Mouse (Mus musculus) CH12.LX (cell line): ENCODE data around the gene Myl9.

Experiments used
- CHD2 ChIP-seq: IDR thresholded peaks from 2 replicates; pipeline ENCODE4 v1.6.1; 2011; ENCODE audit warnings: low read length, improper control_type of control experiment
- CTCF ChIP-seq, 2 experiments: IDR thresholded peaks in 1 of 2; conservative IDR thresholded peaks in 1 of 2; 2 replicates each; pipeline ENCODE4 v1.5.1; 2011 to 2012; ENCODE audit warnings: low read depth in 2 of 2, low read length in 2 of 2, improper control_type of control experiment in 1 of 2, inconsistent platforms in 1 of 2, mild to moderate bottlenecking in 1 of 2, moderate library complexity in 1 of 2
- JUN ChIP-seq: IDR thresholded peaks from 2 replicates; pipeline ENCODE4 v1.6.1; 2011; ENCODE audit warnings: low read depth, mild to moderate bottlenecking, low read length, improper control_type of control experiment, moderate library complexity; ENCODE audit not compliant: insufficient read depth
- POLR2A ChIP-seq: IDR thresholded peaks from 2 replicates; pipeline ENCODE4 v1.6.1; 2011; ENCODE audit warnings: low read depth, mild to moderate bottlenecking, improper control_type of control experiment, low read length
- SMC3 ChIP-seq: IDR thresholded peaks from 2 replicates; pipeline ENCODE4 v1.6.1; 2011; ENCODE audit warnings: low read depth, low read length, improper control_type of control experiment
- UBTF ChIP-seq: IDR thresholded peaks from 2 replicates; pipeline ENCODE4 v1.6.1; 2012; ENCODE audit warnings: low read depth, mild to moderate bottlenecking, inconsistent platforms, low read length, improper control_type of control experiment, moderate library complexity
- USF2 ChIP-seq: conservative IDR thresholded peaks from 2 replicates; pipeline ENCODE4 v1.6.1; 2011; ENCODE audit warnings: low read depth, low read length, improper control_type of control experiment
- ZKSCAN1 ChIP-seq: IDR thresholded peaks from 2 replicates; pipeline ENCODE4 v1.6.1; 2012; ENCODE audit warnings: low read depth, inconsistent platforms, low read length, improper control_type of control experiment, borderline replicate concordance
- ZMIZ1 ChIP-seq: IDR thresholded peaks from 2 replicates; pipeline ENCODE4 v1.6.1; 2012; ENCODE audit warnings: low read depth, mild to moderate bottlenecking, inconsistent platforms, low read length, improper control_type of control experiment

GRCm38 (mm10) chr2:156736846-156737245, 38.4 kb upstream of the Myl9 start:
- TF ChIP-seq SMC3 (no peak), POLR2A (no peak), JUN (no peak), USF2 (no peak), ZMIZ1 (no peak), CTCF (conservative IDR thresholded peaks at IDR 0.05 in 1 of 2, IDR thresholded peaks at IDR 0.05 in 1 of 2; ENCODE audit: low read depth in 2 of 2, low read length in 2 of 2) (no peak), UBTF (no peak), CHD2 (no peak), ZKSCAN1 (no peak)
